Mouse (Mus musculus): ENCODE data around the gene Aph1c.
"Not testable (repeated sequence)": the region's sequence is repeated elsewhere in the genome, so short reads cannot be mapped to it uniquely, and the experiment has no call there.

- not testable (repeated sequence) for TF ChIP-seq CTCF, POLR2A (IDR thresholded peaks at IDR 0.05; ENCODE audit: insufficient read depth, low read depth, low read length)
Measured at GRCm38 (mm10) chr9:66784552-66784951, 50.0 kb downstream of the Aph1c start.

All from olfactory bulb, adult 2 months (tissue).